Mouse (Mus musculus) olfactory bulb, adult 2 months (tissue): Measurements from ENCODE around the gene Lrrc59.

Experiments used
- CTCF ChIP-seq: fragments of 200-500 bp; IDR thresholded peaks from 2 replicates; pipeline ENCODE4 v1.5.1; 2012; ENCODE audit warnings: low read depth, mild to moderate bottlenecking, low read length, moderate library complexity; ENCODE audit not compliant: insufficient read depth
- POLR2A ChIP-seq: fragments of 200-500 bp; IDR thresholded peaks from 2 replicates; pipeline ENCODE4 v1.6.1; 2012; ENCODE audit warnings: mild to moderate bottlenecking, low read depth, low read length, moderate library complexity; ENCODE audit not compliant: insufficient read depth

DNA sequence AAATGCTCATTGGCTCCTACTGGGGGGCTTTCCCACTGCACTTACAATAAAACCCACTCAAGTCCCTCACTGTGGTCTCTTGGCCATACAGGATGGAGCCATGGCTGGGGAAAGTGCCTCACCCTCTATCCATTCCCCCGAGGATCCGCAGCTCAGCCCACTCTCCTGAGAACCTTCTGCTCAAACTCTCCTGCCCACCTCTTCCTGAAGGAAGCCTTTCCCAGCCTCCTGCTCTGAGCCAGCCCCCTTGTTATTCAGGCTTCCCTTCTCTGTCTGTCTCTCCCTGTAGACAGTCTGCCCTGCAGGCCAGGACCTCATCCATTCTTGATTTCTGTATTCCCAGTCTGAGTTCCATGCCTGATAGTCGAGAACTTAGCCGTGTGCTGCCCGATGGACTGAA lies 45.4 kb downstream of the Lrrc59 start:
- TF ChIP-seq CTCF (no peak), POLR2A (no peak)
